Mouse (Mus musculus): ENCODE results near the gene Cfap54. TPM values are rescaled to one million over a fixed set of nuclear protein-coding genes. Genes with fewer than 3 reads are reported as not detected.

Cfap54 gene
- polyA plus RNA-seq, 1 experiment from 2014 or later, result 0.48 TPM

DNA sequence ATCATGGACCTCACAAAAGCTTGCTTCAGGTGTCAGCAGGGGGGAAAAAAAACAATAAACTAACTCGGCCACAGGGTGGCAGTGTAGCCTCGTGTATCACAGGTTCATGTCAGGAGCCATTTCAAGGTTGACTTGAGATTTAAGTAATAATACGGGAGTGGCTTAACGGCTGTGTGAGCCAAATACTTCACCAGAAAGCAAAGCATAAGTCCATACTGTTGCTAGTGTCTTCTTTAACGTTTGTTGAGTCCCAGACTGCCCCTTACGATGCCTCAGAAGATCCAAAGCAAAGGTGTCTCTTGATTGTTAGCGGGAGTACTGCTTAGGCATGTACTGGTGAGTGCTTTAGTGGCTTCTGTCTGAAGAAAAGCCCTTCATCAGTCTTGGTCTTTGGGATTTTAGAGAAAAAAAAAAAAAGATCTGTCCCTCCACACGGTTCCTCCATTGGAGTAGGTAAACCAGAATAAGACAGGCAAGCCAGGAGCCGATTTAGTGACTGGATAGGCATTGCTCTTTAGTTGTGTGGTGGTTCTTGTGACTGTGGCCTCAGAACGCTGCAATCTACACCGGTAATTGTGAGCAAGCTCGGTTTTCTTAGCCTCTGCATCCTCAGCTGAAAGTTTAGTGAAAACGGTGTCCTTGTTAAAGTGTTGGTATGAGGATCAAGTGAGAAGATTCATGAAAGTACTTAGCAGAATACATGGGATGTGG, 30.2 kb downstream of the Cfap54 start:
- H3K9me3 ChIP-seq, result no peaks in the 10 kb centered on the region
- peak overlapping the region; percentile 48 for H3K4me2 ChIP-seq
- 33% methylated on average over 13 of the region's 13 CpGs for WGBS
- no peak overlapping the region for H3K4me3 ChIP-seq (replicated peaks)
- no peaks in the 10 kb centered on the region for H3K36me3 ChIP-seq
- H3K9ac ChIP-seq (replicated peaks), result no peak overlapping the region
- H3K27me3 ChIP-seq, result no peaks in the 10 kb centered on the region
- no peak overlapping the region for H3K27ac ChIP-seq
- no peak for ATAC-seq (ENCODE audit: insufficient number of reproducible peaks, insufficient read depth, low FRiP score, low TSS enrichment, low read depth)
- H3K4me1 ChIP-seq (replicated peaks), result no peaks in the 10 kb centered on the region

DNA sequence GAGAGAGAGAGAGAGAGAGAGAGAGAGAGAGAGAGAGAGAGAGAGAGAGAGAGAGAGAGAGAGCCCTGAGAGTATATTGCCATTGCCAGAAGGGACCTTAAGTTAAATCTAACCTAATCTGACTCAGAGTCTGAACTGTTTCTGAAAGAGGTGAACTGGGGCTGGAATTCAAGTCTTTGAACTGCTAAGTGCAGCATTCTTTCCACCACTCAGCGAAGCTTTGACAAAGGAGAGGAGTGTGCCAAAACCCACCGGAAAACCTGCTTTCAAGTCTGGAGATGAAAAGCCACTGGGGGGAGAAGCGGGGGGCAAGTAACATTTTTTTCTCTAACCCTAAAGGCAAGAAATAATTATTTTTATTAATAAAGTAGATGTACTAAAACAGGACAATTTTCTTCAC, 30.8 kb downstream of the Cfap54 start:
- Histone ChIP-seq H3K9me3 (no peaks in the 10 kb centered on the region), H3K27ac (no peak overlapping the region), H3K9ac (replicated peaks) (no peak overlapping the region), H3K27me3 (no peaks in the 10 kb centered on the region), H3K4me2 (no peak overlapping the region), H3K4me1 (replicated peaks) (no peaks in the 10 kb centered on the region), H3K4me3 (replicated peaks) (no peak overlapping the region), H3K36me3 (no peaks in the 10 kb centered on the region)
- ATAC-seq (ENCODE audit: insufficient number of reproducible peaks, insufficient read depth, low FRiP score, low TSS enrichment, low read depth), result no peak
- 54% methylated on average over 3 of the region's 3 CpGs for WGBS

DNA sequence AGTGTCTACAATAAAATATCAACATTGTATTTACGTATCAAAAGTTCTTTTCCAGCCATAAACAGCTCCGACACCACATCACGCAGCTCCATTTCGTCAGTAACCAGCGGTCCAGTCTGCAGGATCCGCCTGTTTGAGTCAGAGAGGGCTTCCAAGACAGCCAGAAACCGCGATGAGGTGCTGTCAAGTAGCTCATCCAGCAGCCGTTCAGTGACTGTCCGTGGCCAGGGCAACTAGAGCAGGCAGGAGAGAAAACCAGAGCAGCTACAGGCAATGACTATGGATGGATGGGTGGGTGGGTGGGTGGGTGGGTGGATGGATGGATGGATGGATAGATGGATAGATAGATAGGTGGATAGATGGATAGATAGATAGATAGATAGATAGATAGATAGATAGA, 38.2 kb downstream of the Cfap54 start:
- H3K36me3 ChIP-seq, result no peaks in the 10 kb centered on the region
- H3K4me3 ChIP-seq (replicated peaks), result no peak overlapping the region
- H3K9me3 ChIP-seq, result no peaks in the 10 kb centered on the region
- no peak for ATAC-seq (ENCODE audit: insufficient number of reproducible peaks, insufficient read depth, low FRiP score, low TSS enrichment, low read depth)
- 90% methylated on average over 10 of the region's 10 CpGs for WGBS
- no peak overlapping the region for H3K4me2 ChIP-seq
- no peaks in the 10 kb centered on the region for H3K4me1 ChIP-seq (replicated peaks)
- H3K27me3 ChIP-seq, result no peaks in the 10 kb centered on the region
- no peak overlapping the region for H3K9ac ChIP-seq (replicated peaks)
- no peak overlapping the region for H3K27ac ChIP-seq

DNA sequence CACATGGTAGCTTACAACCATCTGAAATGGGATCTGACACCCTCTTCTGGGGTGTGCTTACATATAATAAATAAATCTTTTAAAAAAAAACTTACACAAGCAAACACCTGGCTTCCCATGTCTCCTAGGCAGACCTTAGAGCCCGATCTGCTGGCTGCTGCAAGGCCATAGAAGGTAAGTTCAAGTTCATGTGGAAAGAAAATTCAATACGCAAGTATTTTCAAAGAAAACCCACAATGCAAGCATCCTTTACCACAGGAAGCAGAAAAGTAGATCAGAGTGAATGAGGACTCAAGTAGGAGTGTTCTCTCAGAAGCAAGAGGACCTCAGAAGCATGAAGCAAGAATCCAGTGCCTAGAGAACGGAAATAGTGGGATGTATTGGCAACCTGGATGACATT, 39.6 kb downstream of the Cfap54 start:
- Histone ChIP-seq H3K4me1 (replicated peaks) (no peaks in the 10 kb centered on the region), H3K9me3 (no peaks in the 10 kb centered on the region), H3K4me2 (no peak overlapping the region), H3K27me3 (no peaks in the 10 kb centered on the region), H3K36me3 (no peaks in the 10 kb centered on the region), H3K4me3 (replicated peaks) (no peak overlapping the region), H3K9ac (replicated peaks) (no peak overlapping the region), H3K27ac (no peak overlapping the region)
- WGBS, result 90% methylated on average over 3 of the region's 3 CpGs
- ATAC-seq (ENCODE audit: insufficient number of reproducible peaks, insufficient read depth, low FRiP score, low TSS enrichment, low read depth), result no peak

DNA sequence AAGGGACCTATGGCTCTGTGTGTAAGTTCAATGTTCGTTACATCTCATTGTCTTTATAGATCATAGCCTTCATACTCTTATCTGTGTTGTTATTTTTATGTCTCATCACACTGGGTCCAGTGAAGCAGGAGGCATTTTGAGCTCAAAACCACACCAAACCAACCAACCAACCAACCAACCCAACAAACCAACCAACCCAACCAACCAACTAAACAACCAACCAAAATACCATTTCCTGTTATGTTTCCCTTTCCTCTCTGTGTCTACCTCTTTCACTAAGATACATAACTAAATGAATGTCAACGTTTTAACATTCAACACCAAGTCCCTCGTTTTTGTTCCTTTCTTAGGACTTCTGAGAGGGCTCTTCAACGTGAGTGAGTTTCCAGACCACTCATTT, 40.0 kb downstream of the Cfap54 start:
- Histone ChIP-seq H3K27ac (no peak overlapping the region), H3K27me3 (no peaks in the 10 kb centered on the region), H3K9me3 (no peaks in the 10 kb centered on the region), H3K4me2 (no peak overlapping the region), H3K36me3 (no peaks in the 10 kb centered on the region), H3K4me3 (replicated peaks) (no peak overlapping the region), H3K9ac (replicated peaks) (no peak overlapping the region), H3K4me1 (replicated peaks) (no peaks in the 10 kb centered on the region)
- no peak for ATAC-seq (ENCODE audit: insufficient number of reproducible peaks, insufficient read depth, low FRiP score, low TSS enrichment, low read depth)
- WGBS, result 70% methylated on average over 4 of the region's 4 CpGs

DNA sequence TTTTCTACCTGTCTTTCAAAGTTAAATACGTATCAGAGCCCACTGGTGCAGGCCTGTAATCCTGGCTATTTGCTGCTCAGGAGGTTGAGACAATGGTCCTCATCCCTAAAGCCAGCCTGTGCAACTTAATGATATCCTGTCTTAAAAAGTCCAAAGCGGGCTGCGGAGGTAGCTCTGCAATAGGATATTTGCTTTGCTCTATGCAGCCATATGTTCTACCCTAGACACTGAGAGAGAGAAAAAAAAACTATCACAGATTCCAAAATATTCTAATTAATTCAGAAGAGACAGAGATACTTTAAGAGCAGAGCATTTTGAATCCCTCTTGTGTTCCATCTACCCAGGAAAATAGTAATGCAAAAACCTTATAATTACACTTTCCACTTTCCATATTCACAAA, 44.9 kb downstream of the Cfap54 start:
- 84% methylated on average over 3 of the region's 3 CpGs for whole genome bisulfite sequencing
- Histone ChIP-seq H3K27me3 (no peaks in the 10 kb centered on the region), H3K9ac (replicated peaks) (no peak overlapping the region), H3K4me1 (replicated peaks) (peaks cover 3% of the 10 kb centered on the region; the same call in 1 of the 2 replicates), H3K27ac (no peak overlapping the region), H3K4me2 (no peak overlapping the region), H3K9me3 (no peaks in the 10 kb centered on the region), H3K4me3 (replicated peaks) (no peak overlapping the region), H3K36me3 (no peaks in the 10 kb centered on the region)
- ATAC-seq (ENCODE audit: insufficient number of reproducible peaks, insufficient read depth, low FRiP score, low TSS enrichment, low read depth), result no peak

DNA sequence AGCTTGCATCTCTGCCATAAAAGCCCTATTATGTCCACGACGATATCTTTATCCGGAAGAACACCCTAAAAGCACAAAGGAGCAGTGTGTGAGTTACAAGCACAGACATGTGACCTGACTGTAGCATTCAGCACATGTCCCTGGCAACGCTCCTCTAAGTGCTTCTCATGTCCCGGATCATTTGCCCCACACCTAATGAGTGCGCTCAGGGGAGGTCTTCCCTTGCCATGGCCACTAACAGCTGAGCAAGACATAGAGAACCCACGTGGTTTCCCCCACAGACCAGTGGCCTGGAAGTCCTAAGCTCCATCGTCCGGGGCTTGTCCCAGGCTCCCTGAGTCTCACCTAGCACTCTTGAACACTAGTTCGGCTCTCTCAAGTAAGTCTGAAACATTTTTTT, 45.9 kb downstream of the Cfap54 start:
- H3K4me3 ChIP-seq (replicated peaks), result no peak overlapping the region
- H3K4me1 ChIP-seq (replicated peaks), result peaks cover 3% of the 10 kb centered on the region; the same call in 1 of the 2 replicates
- no peak overlapping the region for H3K9ac ChIP-seq (replicated peaks)
- H3K27ac ChIP-seq, result no peak overlapping the region
- no peaks in the 10 kb centered on the region for H3K36me3 ChIP-seq
- WGBS, result 70% methylated on average over 10 of the region's 10 CpGs
- H3K9me3 ChIP-seq, result no peaks in the 10 kb centered on the region
- ATAC-seq (ENCODE audit: insufficient number of reproducible peaks, insufficient read depth, low FRiP score, low TSS enrichment, low read depth), result no peak
- H3K4me2 ChIP-seq, result no peak overlapping the region
- no peaks in the 10 kb centered on the region for H3K27me3 ChIP-seq

DNA sequence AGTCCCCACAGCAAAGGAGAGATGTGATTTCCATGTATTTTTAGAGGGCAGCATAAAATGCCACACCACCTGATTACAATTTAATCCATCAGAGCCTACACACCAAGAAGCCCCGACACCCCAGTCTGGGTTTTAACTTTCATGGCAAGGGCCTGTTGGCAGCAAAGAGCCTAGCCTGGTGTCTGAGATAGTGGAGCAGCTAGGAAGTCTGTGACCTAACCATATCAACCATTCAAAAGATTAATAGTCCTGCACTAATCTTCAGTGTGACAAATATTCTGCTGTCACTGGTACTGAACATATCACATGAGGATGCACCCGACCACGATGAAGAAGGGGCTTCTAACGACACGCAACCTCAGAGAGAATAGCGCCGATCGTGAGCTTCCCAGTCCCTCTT, 58.1 kb downstream of the Cfap54 start:
- no peak overlapping the region for H3K4me3 ChIP-seq (replicated peaks)
- H3K36me3 ChIP-seq, result no peaks in the 10 kb centered on the region
- H3K4me2 ChIP-seq, result no peak overlapping the region
- H3K4me1 ChIP-seq (replicated peaks), result no peaks in the 10 kb centered on the region
- WGBS, result 90% methylated on average over 8 of the region's 8 CpGs
- H3K27me3 ChIP-seq, result no peaks in the 10 kb centered on the region
- no peak overlapping the region for H3K27ac ChIP-seq
- H3K9me3 ChIP-seq, result no peaks in the 10 kb centered on the region
- H3K9ac ChIP-seq (replicated peaks), result no peak overlapping the region
- ATAC-seq (ENCODE audit: insufficient number of reproducible peaks, insufficient read depth, low FRiP score, low TSS enrichment, low read depth), result no peak

DNA sequence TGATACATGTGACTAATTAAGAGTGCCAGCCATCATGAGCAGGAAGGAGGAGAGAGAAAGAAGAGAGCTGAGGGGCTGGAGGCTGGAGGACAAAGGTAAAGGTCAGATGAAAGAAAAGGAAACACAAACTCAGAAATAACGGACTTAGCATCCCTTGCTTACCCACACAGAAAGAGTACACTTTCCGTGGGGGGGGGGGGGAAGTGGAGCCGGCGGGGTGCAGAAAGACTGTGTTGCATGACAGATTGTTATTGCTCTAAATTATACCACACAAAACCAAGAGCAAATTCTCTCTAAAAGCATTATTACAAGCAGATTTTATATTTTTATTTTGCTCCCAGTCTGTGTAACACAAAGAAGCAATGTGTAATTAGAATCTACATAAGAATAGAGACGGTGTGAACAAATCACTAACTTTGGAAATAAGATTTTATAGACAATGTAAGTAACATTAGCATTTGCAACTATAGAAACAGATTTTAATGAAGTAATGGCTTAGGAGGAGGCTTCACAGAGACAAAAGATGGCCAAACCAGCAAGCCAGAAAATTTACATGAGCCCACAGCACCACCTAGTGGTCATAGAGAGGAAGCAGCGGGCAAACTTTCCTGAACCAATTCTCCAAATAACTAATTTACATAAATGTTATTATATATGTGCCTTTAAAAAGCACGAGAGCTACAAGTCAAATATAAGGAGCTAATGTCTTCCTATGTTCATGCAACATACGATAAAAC, 67.2 kb downstream of the Cfap54 start:
- Histone ChIP-seq H3K4me1 (replicated peaks) (no peaks in the 10 kb centered on the region), H3K36me3 (no peaks in the 10 kb centered on the region), H3K9me3 (peaks cover 6% of the 10 kb centered on the region; the same call in 1 of the 2 replicates), H3K4me2 (no peak overlapping the region), H3K27ac (no peak overlapping the region), H3K9ac (replicated peaks) (no peak overlapping the region), H3K4me3 (replicated peaks) (no peak overlapping the region), H3K27me3 (no peaks in the 10 kb centered on the region)
- whole genome bisulfite sequencing, result 48% methylated on average over 8 of the region's 8 CpGs
- no peak for ATAC-seq (ENCODE audit: insufficient number of reproducible peaks, insufficient read depth, low FRiP score, low TSS enrichment, low read depth)

DNA sequence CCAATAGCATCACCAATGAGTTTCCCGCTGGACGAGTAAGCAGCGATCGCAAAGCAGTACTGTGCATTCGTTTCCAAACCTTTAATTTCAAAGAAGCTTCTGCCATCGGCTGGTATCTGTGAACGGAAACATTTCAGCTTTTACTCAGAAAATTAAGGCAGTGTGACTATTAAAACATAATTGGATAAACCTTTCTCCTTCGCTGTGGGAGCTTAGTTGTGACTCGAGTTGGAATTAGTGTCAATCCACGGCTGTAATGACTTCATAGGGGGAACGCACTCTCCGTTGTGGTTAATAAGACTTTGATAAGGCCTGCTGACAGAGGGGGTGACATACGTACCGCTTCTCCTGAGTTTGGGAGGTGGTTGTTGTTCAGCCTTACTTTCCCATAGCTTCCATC, 70.3 kb downstream of the Cfap54 start:
- H3K9me3 ChIP-seq, result peaks cover 6% of the 10 kb centered on the region; the same call in 1 of the 2 replicates
- no peaks in the 10 kb centered on the region for H3K36me3 ChIP-seq
- no peak overlapping the region for H3K9ac ChIP-seq (replicated peaks)
- H3K4me1 ChIP-seq (replicated peaks), result no peaks in the 10 kb centered on the region
- no peak overlapping the region for H3K4me3 ChIP-seq (replicated peaks)
- no peak overlapping the region for H3K4me2 ChIP-seq
- no peak overlapping the region for H3K27ac ChIP-seq
- no peaks in the 10 kb centered on the region for H3K27me3 ChIP-seq
- 85% methylated on average over 14 of the region's 14 CpGs for WGBS
- no peak for ATAC-seq (ENCODE audit: insufficient number of reproducible peaks, insufficient read depth, low FRiP score, low TSS enrichment, low read depth)

DNA sequence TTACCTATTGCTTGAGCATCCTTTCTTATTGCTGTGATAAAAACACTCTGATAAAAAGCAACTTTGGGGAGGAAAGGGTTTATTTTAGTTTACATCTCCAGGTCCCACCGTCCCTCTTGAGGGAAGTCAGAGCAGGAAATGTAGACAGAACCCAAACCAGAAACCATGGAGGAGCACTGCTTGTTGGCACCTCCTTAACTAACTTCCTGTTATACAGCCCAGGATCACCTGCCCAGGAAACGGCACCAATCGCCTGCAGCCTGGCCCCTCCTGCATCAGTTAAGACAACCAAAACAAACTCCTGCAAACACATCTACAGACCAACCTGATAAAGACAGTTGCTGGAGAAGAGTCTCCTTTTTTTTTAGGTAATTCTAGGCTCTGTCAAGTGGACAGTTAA, 74.4 kb downstream of the Cfap54 start:
- H3K27ac ChIP-seq, result no peak overlapping the region
- ATAC-seq (ENCODE audit: insufficient number of reproducible peaks, insufficient read depth, low FRiP score, low TSS enrichment, low read depth), result no peak
- H3K9me3 ChIP-seq, result no peaks in the 10 kb centered on the region
- H3K27me3 ChIP-seq, result no peaks in the 10 kb centered on the region
- no peak overlapping the region for H3K9ac ChIP-seq (replicated peaks)
- 42% methylated on average over 3 of the region's 3 CpGs for WGBS
- no peaks in the 10 kb centered on the region for H3K36me3 ChIP-seq
- no peak overlapping the region for H3K4me3 ChIP-seq (replicated peaks)
- H3K4me1 ChIP-seq (replicated peaks), result no peaks in the 10 kb centered on the region
- no peak overlapping the region for H3K4me2 ChIP-seq

DNA sequence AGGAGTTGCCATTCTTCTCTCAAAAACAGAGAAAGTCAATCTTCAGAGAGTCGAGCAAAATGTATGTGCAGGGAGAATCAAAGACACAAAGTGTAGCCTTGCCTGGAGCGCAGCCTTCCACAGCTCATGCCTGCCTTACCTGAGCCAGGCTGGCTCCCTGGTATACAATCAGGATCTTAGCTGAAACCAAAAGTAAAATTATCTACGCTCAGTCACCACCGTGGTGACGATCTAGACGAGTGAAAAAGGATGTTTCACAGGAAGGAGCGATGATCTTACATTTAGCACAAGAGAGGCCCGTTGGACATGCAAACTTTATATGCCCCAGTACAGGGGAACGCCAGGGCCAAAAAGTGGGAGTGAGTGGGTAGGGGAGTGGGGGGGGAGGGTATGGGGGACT, 75.0 kb downstream of the Cfap54 start:
- no peaks in the 10 kb centered on the region for H3K36me3 ChIP-seq
- H3K4me2 ChIP-seq, result no peak overlapping the region
- no peaks in the 10 kb centered on the region for H3K27me3 ChIP-seq
- no peak overlapping the region for H3K9ac ChIP-seq (replicated peaks)
- WGBS, result 85% methylated on average over 9 of the region's 9 CpGs
- no peak overlapping the region for H3K4me3 ChIP-seq (replicated peaks)
- H3K4me1 ChIP-seq (replicated peaks), result no peaks in the 10 kb centered on the region
- H3K9me3 ChIP-seq, result no peaks in the 10 kb centered on the region
- no peak overlapping the region for H3K27ac ChIP-seq
- no peak for ATAC-seq (ENCODE audit: insufficient number of reproducible peaks, insufficient read depth, low FRiP score, low TSS enrichment, low read depth)
